39 mouse cellular contexts compared by ENCODE assay signal in genomic region chr13:65032758-65033157, GRCm38 (mm10). TPM values are rescaled to one million over a fixed set of nuclear protein-coding genes. Genes with fewer than 3 reads are reported as not detected.
"Had no signal": no experiment of that assay in that cellular context is flagged by ENCODE, and none has a peak within 500 bp of the region (broad histone marks: within the 10 kb centered on the region; RNA-seq: fewer than 3 reads in every experiment).

Gene Spata31d1c (plus strand): TSS chr13:65033058.

- H3K4me1 ChIP-seq: embryonic facial prominence, embryonic 10.5 days; embryonic facial prominence, embryonic 12.5 days; embryonic facial prominence, embryonic 13.5 days; embryonic facial prominence, embryonic 15.5 days; forebrain, embryonic 10.5 days; forebrain, embryonic 12.5 days; forebrain, embryonic 13.5 days; forebrain, embryonic 15.5 days had no signal

- H3K36me3 ChIP-seq: embryonic facial prominence, embryonic 10.5 days; embryonic facial prominence, embryonic 12.5 days; embryonic facial prominence, embryonic 13.5 days; embryonic facial prominence, embryonic 15.5 days; forebrain, embryonic 10.5 days; forebrain, embryonic 12.5 days; forebrain, embryonic 15.5 days had no signal

- H3K27me3 ChIP-seq: embryonic facial prominence, embryonic 12.5 days; embryonic facial prominence, embryonic 13.5 days; embryonic facial prominence, embryonic 15.5 days; forebrain, embryonic 12.5 days; forebrain, embryonic 13.5 days; forebrain, embryonic 15.5 days had no signal

- DNase-seq: cerebellum, adult 2 months; cerebellum, adult 8-10 months; cerebellum, adult 9-10 months; cerebellum, adult 9-11 months; cerebellum, postnatal 10 days; cerebellum, postnatal 14 days; cerebellum, postnatal 25 days; cerebellum, postnatal 36 days; embryo, embryonic 11 days; forebrain, postnatal 0 days; gastrocnemius, adult 2 months; gastrocnemius, postnatal 10 days; gastrocnemius, postnatal 14 days; gastrocnemius, postnatal 25 days; gastrocnemius, postnatal 36 days; heart, adult 18-20 months; heart, adult 2 months had no signal

- H3K4me3 ChIP-seq: embryonic facial prominence, embryonic 10.5 days; embryonic facial prominence, embryonic 12.5 days; embryonic facial prominence, embryonic 13.5 days; embryonic facial prominence, embryonic 15.5 days; erythroblast, embryonic 14.5 days; forebrain, embryonic 10.5 days; forebrain, embryonic 12.5 days; forebrain, embryonic 13.5 days; forebrain, embryonic 15.5 days; gastrocnemius, adult 2 months; heart, adult 2 months had no signal

- ATAC-seq: forebrain, embryonic 13.5 days; forebrain, embryonic 14.5 days; forebrain, embryonic 15.5 days; forebrain, embryonic 16.5 days; forebrain, postnatal 0 days had no signal

- H3K27ac ChIP-seq: embryonic facial prominence, embryonic 10.5 days; embryonic facial prominence, embryonic 12.5 days; embryonic facial prominence, embryonic 13.5 days; embryonic facial prominence, embryonic 15.5 days; forebrain, embryonic 10.5 days; forebrain, embryonic 12.5 days; forebrain, embryonic 13.5 days; forebrain, embryonic 15.5 days; gastrocnemius, adult 2 months; heart, adult 2 months had no signal

RNA-seq across cellular contexts. Expression of gene Spata31d1c, which starts in this region (rescaled TPM):
- total RNA-seq: common myeloid progenitor, adult 5-6 weeks; forebrain, postnatal 0 days; gastrocnemius, adult 18-20 months; gastrocnemius, adult 2 months; gastrocnemius, adult 8-10 months; gastrocnemius, postnatal 10 days; gastrocnemius, postnatal 14 days; gastrocnemius, postnatal 25 days; gastrocnemius, postnatal 36 days; gastrocnemius, postnatal 4 days; granulocyte monocyte progenitor cell, adult 5-6 weeks; heart, adult 18-20 months; heart, adult 2 months had no signal
- polyA plus RNA-seq: cerebellum, adult 2 months; cortical plate, adult 2 months; embryonic facial prominence, embryonic 10.5 days; embryonic facial prominence, embryonic 11.5 days; embryonic facial prominence, embryonic 12.5 days; embryonic facial prominence, embryonic 13.5 days; embryonic facial prominence, embryonic 14.5 days; embryonic facial prominence, embryonic 15.5 days; erythroblast, embryonic 14.5 days; forebrain, embryonic 10.5 days; forebrain, embryonic 11.5 days; forebrain, embryonic 12.5 days; forebrain, embryonic 13.5 days; forebrain, embryonic 14.5 days; forebrain, embryonic 15.5 days; forebrain, embryonic 16.5 days; forebrain, postnatal 0 days; frontal cortex, adult 2 months; gonadal fat pad, adult 2 months; heart, adult 2 months had no signal
